Mouse (Mus musculus) kidney, adult 2 months (tissue): Measurements from ENCODE around the gene Slc4a4.

ENCODE experiments used
- CTCF ChIP-seq: fragments of 200-500 bp; conservative IDR thresholded peaks from 2 replicates; pipeline ENCODE4 v1.5.1; 2011; ENCODE audit warnings: low read depth, mild to moderate bottlenecking, control low read depth, low read length, moderate library complexity, mixed read lengths; ENCODE audit not compliant: insufficient read depth, insufficient read length
- POLR2A ChIP-seq: fragments of 200-500 bp; IDR thresholded peaks from one replicate; pipeline ENCODE4 v1.6.1; 2011; ENCODE audit warnings: low read depth, low read length, control low read depth

DNA sequence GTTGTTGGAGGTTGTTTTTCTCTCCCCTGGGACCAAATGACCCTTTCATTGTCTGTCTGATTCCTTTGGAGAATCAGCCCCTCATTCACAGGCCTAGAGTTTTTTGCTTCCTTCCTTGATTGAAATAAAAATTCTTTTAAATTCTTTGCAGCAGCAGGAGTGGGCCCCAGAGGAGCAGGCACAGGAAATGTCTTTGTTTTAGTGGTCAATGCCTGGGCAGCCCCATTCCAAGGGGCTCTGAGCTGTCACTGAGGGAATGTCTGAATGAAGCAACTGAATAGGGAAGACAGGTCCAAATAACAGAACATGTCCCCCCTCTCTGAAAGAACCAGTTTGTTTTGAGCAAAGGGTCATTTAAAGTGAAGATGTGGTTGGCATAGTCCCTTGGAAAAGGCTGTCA, 89.1 kb downstream of the Slc4a4 start:
- TF ChIP-seq CTCF, result no peak
- no peak for TF ChIP-seq POLR2A
